Comparison of ENCODE assay signal across 25 mouse cellular contexts in genomic region chr13:45743848-45744247, GRCm38 (mm10).
DNase-seq lines count a peak whose midpoint lies in the region; ATAC-seq and TF ChIP-seq lines count a peak whose summit lies in the region.
"Had no signal": no experiment of that assay in that cellular context is flagged by ENCODE, and none has a peak within 500 bp of the region (broad histone marks: within the 10 kb centered on the region; RNA-seq: fewer than 3 reads in every experiment).

No protein-coding gene starts in this region.

- H3K4me1 ChIP-seq in hindbrain, embryonic 10.5 days (replicated peaks) = peaks cover 22% of the 10 kb centered on the region
- peaks cover 10% of the 10 kb centered on the region; the same call in 1 of the 2 replicates for H3K4me1 ChIP-seq in hindbrain, embryonic 14.5 days (replicated peaks; ENCODE audit: control insufficient read depth, insufficient read depth, low read length)
- peaks cover 3% of the 10 kb centered on the region; the same call in 1 of the 2 replicates for H3K4me1 ChIP-seq in hindbrain, embryonic 16.5 days (ENCODE audit: control insufficient read depth, insufficient read depth, low read depth, low read length)
- H3K4me1 ChIP-seq in midbrain, postnatal 0 days (ENCODE audit: insufficient read depth, low read length) = no peaks in the 10 kb centered on the region

- H3K4me2 ChIP-seq in hindbrain, embryonic 14.5 days (replicated peaks) = no peak overlapping the region
- H3K4me2 ChIP-seq in hindbrain, embryonic 16.5 days (ENCODE audit: low read length) = no peak overlapping the region
- no peak overlapping the region for H3K4me2 ChIP-seq in midbrain, postnatal 0 days (ENCODE audit: low read depth, low read length, poor library complexity, severe bottlenecking)
- H3K4me2 ChIP-seq: heart, embryonic 13.5 days; liver, embryonic 13.5 days; lung, embryonic 14.5 days had no signal

- H3K36me3 ChIP-seq in hindbrain, embryonic 10.5 days = no peaks in the 10 kb centered on the region
- H3K36me3 ChIP-seq in hindbrain, embryonic 14.5 days (replicated peaks; ENCODE audit: control insufficient read depth, insufficient read depth) = no peaks in the 10 kb centered on the region
- H3K36me3 ChIP-seq in hindbrain, embryonic 16.5 days (ENCODE audit: control insufficient read depth, insufficient read depth, low read length) = no peaks in the 10 kb centered on the region
- no peaks in the 10 kb centered on the region for H3K36me3 ChIP-seq in midbrain, postnatal 0 days (ENCODE audit: insufficient read depth, low read length)
- H3K36me3 ChIP-seq: embryonic facial prominence, embryonic 10.5 days; liver, embryonic 13.5 days had no signal

- H3K9ac ChIP-seq in hindbrain, embryonic 14.5 days = no peak overlapping the region
- no peak overlapping the region; the same call in 1 of the 2 replicates for H3K9ac ChIP-seq in hindbrain, embryonic 16.5 days (ENCODE audit: low read depth, low read length)
- H3K9ac ChIP-seq in midbrain, postnatal 0 days (replicated peaks; ENCODE audit: low read length, poor library complexity, severe bottlenecking) = no peak overlapping the region
- H3K9ac ChIP-seq: heart, embryonic 13.5 days; liver, embryonic 13.5 days; lung, embryonic 14.5 days had no signal

- H3K4me3 ChIP-seq in hindbrain, embryonic 10.5 days = no peak overlapping the region
- H3K4me3 ChIP-seq in hindbrain, embryonic 14.5 days (replicated peaks; ENCODE audit: low read length) = no peak overlapping the region
- H3K4me3 ChIP-seq in hindbrain, embryonic 16.5 days (ENCODE audit: low read length) = no peak overlapping the region
- H3K4me3 ChIP-seq in midbrain, postnatal 0 days (ENCODE audit: low read depth, low read length) = no peak overlapping the region
- H3K4me3 ChIP-seq: embryonic facial prominence, embryonic 10.5 days; heart, embryonic 13.5 days; liver, embryonic 13.5 days; myocyte had no signal

- ATAC-seq in hindbrain, embryonic 14.5 days (ENCODE audit: low FRiP score) = no peak
- ATAC-seq in hindbrain, embryonic 16.5 days = 0 out of 2 replicates have a peak, but pooled peaks have one; percentile 27
- 0 out of 2 replicates have a peak, but pooled peaks have one; percentile 23 for ATAC-seq in midbrain, postnatal 0 days (ENCODE audit: low FRiP score)
- no peak for ATAC-seq in megakaryocyte progenitor cell, adult 5-6 weeks (replicated peaks; ENCODE audit: poor library complexity)

- H3K9me3 ChIP-seq in hindbrain, embryonic 10.5 days = no peaks in the 10 kb centered on the region
- no peaks in the 10 kb centered on the region for H3K9me3 ChIP-seq in hindbrain, embryonic 14.5 days (ENCODE audit: control insufficient read depth, low read length)
- H3K9me3 ChIP-seq in hindbrain, embryonic 16.5 days (ENCODE audit: control insufficient read depth, low read length) = no peaks in the 10 kb centered on the region
- no peaks in the 10 kb centered on the region for H3K9me3 ChIP-seq in midbrain, postnatal 0 days (ENCODE audit: low read length)
- H3K9me3 ChIP-seq: embryonic facial prominence, embryonic 10.5 days; heart, embryonic 13.5 days; liver, embryonic 13.5 days had no signal

- no peak for TF ChIP-seq CTCF in midbrain, postnatal 0 days (IDR thresholded peaks at IDR 0.05)

- DNase-seq in hindbrain, embryonic 10.5 days (ENCODE audit: low spot score) = peak; percentile 18
- DNase-seq in hindbrain, embryonic 14.5 days (ENCODE audit: low spot score) = no peak
- peak; percentile 12 for DNase-seq in retina, embryonic 14.5 days (ENCODE audit: low spot score)
- DNase-seq in retina, postnatal 1 day = no peak
- DNase-seq in midbrain, postnatal 0 days (ENCODE audit: low spot score) = no peak
- no peak for DNase-seq in adrenal gland, postnatal 36 days
- DNase-seq: adrenal gland, postnatal 14 days; cerebellum, adult 11 months; cerebellum, adult 9-11 months; gastrocnemius, postnatal 14 days; heart, adult 18-20 months; heart, postnatal 14 days; kidney, adult 18-20 months; kidney, postnatal 4 days; liver, embryonic 13.5 days; lung, embryonic 14.5 days; lung, postnatal 36 days; right cerebral cortex, postnatal 14 days; spleen, adult 18-20 months; thymus, postnatal 25 days had no signal

- peak overlapping the region; percentile 71; the same call in 1 of the 2 replicates for H3K27ac ChIP-seq in hindbrain, embryonic 10.5 days
- no peak overlapping the region for H3K27ac ChIP-seq in hindbrain, embryonic 14.5 days
- no peak overlapping the region for H3K27ac ChIP-seq in hindbrain, embryonic 16.5 days (ENCODE audit: low read depth, low read length)
- no peak overlapping the region for H3K27ac ChIP-seq in midbrain, postnatal 0 days (ENCODE audit: low read depth, low read length)
- H3K27ac ChIP-seq: embryonic facial prominence, embryonic 10.5 days; heart, embryonic 13.5 days; liver, embryonic 13.5 days had no signal

- WGBS in hindbrain, embryonic 10.5 days = 42% methylated on average over 7 of the region's 7 CpGs
- 35% methylated on average over 7 of the region's 7 CpGs for WGBS in hindbrain, embryonic 14.5 days
- 48% methylated on average over 7 of the region's 7 CpGs for WGBS in hindbrain, embryonic 16.5 days
- WGBS in midbrain, postnatal 0 days = 38% methylated on average over 7 of the region's 7 CpGs

- no peaks in the 10 kb centered on the region for H3K27me3 ChIP-seq in hindbrain, embryonic 10.5 days (ENCODE audit: insufficient read depth, poor library complexity, severe bottlenecking)
- no peaks in the 10 kb centered on the region for H3K27me3 ChIP-seq in hindbrain, embryonic 14.5 days (ENCODE audit: control insufficient read depth, insufficient read depth, low read length)
- H3K27me3 ChIP-seq in hindbrain, embryonic 16.5 days (replicated peaks; ENCODE audit: control insufficient read depth, insufficient read depth, low read length) = no peaks in the 10 kb centered on the region
- H3K27me3 ChIP-seq in midbrain, postnatal 0 days (ENCODE audit: insufficient read depth, low read length) = no peaks in the 10 kb centered on the region
- H3K27me3 ChIP-seq: heart, embryonic 13.5 days; liver, embryonic 13.5 days had no signal

Comparison
In these comparisons a context has a peak if more than half of its experiments do, and no peak if none do; other contexts are left out.
1. DNase-seq: peak in hindbrain, embryonic 10.5 days (single experiment) and retina, embryonic 14.5 days (single experiment); none in hindbrain, embryonic 14.5 days (single experiment), retina, postnatal 1 day (single experiment), midbrain, postnatal 0 days (single experiment) and adrenal gland, postnatal 36 days (0 of 2).
2. ATAC-seq: peak in hindbrain, embryonic 16.5 days (single experiment) and midbrain, postnatal 0 days (single experiment); none in hindbrain, embryonic 14.5 days (single experiment) and megakaryocyte progenitor cell, adult 5-6 weeks (single experiment).